Mouse (Mus musculus) G1E (cell line): ENCODE data around the gene Fggy. TPM values are rescaled to one million over a fixed set of nuclear protein-coding genes. Genes with fewer than 3 reads are reported as not detected.

Experiments used
- ATAC-seq: 2 replicates; pipeline ENCODE4 v1.8.0; 2016; ENCODE audit warnings: mild to moderate bottlenecking; ENCODE audit not compliant: insufficient number of reproducible peaks, poor library complexity, low FRiP score, severe bottlenecking; ENCODE audit errors: extremely low read depth
- DNase-seq: peaks from one replicate; pipeline ENCODE4 v3.0.0; 2012; ENCODE audit warnings: low spot score
- H3K27me3 ChIP-seq: 2 replicates; pipeline ENCODE4 v1.6.1; 2012; ENCODE audit warnings: mild to moderate bottlenecking, low read length, inconsistent platforms; ENCODE audit not compliant: insufficient read depth
- H3K36me3 ChIP-seq: replicated peaks from 2 replicates; pipeline ENCODE3; 2012; ENCODE audit warnings: mild to moderate bottlenecking, inconsistent platforms
- H3K4me1 ChIP-seq: 2 replicates; pipeline ENCODE4 v1.6.1; 2012; ENCODE audit warnings: low read depth, low read length, inconsistent platforms, mixed read lengths; ENCODE audit not compliant: insufficient read depth
- H3K4me3 ChIP-seq: 2 replicates; pipeline ENCODE4 v1.5.1; 2012; ENCODE audit warnings: low read depth, mild to moderate bottlenecking, inconsistent platforms, low read length, moderate library complexity, mixed read lengths
- H3K9me3 ChIP-seq: replicated peaks from 2 replicates; pipeline ENCODE4 v1.6.1; 2012; ENCODE audit warnings: inconsistent platforms
- CTCF ChIP-seq: IDR thresholded peaks from 2 replicates; pipeline ENCODE4 v1.5.1; 2012; ENCODE audit warnings: low read depth, low read length, inconsistent platforms, mixed read lengths
- GATA1 ChIP-seq: IDR thresholded peaks from 2 replicates; pipeline ENCODE4 v1.6.1; 2012; ENCODE audit warnings: borderline replicate concordance, low read length, inconsistent platforms, mixed read lengths
- GATA2 ChIP-seq: IDR thresholded peaks from 2 replicates; pipeline ENCODE4 v1.6.1; 2012; ENCODE audit warnings: low read depth, low read length, inconsistent platforms, borderline replicate concordance
- POLR2AphosphoS5 ChIP-seq: IDR thresholded peaks from 2 replicates; pipeline ENCODE4 v1.6.1; 2012; ENCODE audit warnings: low read depth, low read length, inconsistent platforms; ENCODE audit not compliant: insufficient replicate concordance
- TAL1 ChIP-seq: conservative IDR thresholded peaks from 2 replicates; pipeline ENCODE4 v1.6.1; 2012; ENCODE audit warnings: low read depth, low read length, inconsistent platforms, mixed read lengths
- polyA plus RNA-seq: library from polyadenylated mRNA; stranded (reverse); fragments of >175 nt; gene quantifications from 2 replicates; pipeline ENCODE4 v1.2.3, GENCODE M21; 2012
- total RNA-seq, 2 experiments: library from RNA; stranded (forward) in 1 of 2; stranded (reverse) in 1 of 2; fragments of 200-1000 nt in 1 of 2; fragments of >200 nt in 1 of 2; fragmentation: Nextera tagmentation in 1 of 2; gene quantifications; 2 replicates each; pipeline ENCODE4 v1.2.3; 2014 to 2017

The Fggy gene
- total and polyA plus RNA-seq, 3 experiments: not detected

GRCm38 (mm10) chr4:95847664-95848063 lies 290.4 kb downstream of the Fggy start:
- Histone ChIP-seq H3K36me3 (no peaks in the 10 kb centered on the region), H3K4me1 (no peaks in the 10 kb centered on the region), H3K27me3 (no peaks in the 10 kb centered on the region), H3K9me3 (peaks cover 3% of the 10 kb centered on the region; the same call in 1 of the 2 replicates), H3K4me3 (no peak overlapping the region)
- ATAC-seq: no peak
- TF ChIP-seq TAL1 (no peak), GATA1 (no peak), CTCF (no peak), GATA2 (no peak), POLR2AphosphoS5 (no peak)
- DNase-seq: no peak

GRCm38 (mm10) chr4:95849497-95849896 lies 292.2 kb downstream of the Fggy start:
- TF ChIP-seq TAL1 (no peak), POLR2AphosphoS5 (no peak), GATA2 (no peak), GATA1 (no peak), CTCF (no peak)

GRCm38 (mm10) chr4:95850044-95850739 lies 292.9 kb downstream of the Fggy start:
- Histone ChIP-seq H3K4me3 (no peak overlapping the region), H3K27me3 (no peaks in the 10 kb centered on the region), H3K4me1 (no peaks in the 10 kb centered on the region), H3K9me3 (peaks cover 3% of the 10 kb centered on the region; the same call in 1 of the 2 replicates), H3K36me3 (no peaks in the 10 kb centered on the region)
- DNase-seq (no peak), ATAC-seq (no peak)
- TF ChIP-seq CTCF (no peak), GATA2 (no peak)

More at GRCm38 (mm10) chr4:95849497-95849896, 292.2 kb downstream of the Fggy start:
- Histone ChIP-seq H3K4me3 (no peak overlapping the region), H3K27me3 (no peaks in the 10 kb centered on the region), H3K36me3 (no peaks in the 10 kb centered on the region), H3K9me3 (peaks cover 3% of the 10 kb centered on the region; the same call in 1 of the 2 replicates), H3K4me1 (no peaks in the 10 kb centered on the region)
- ATAC-seq: no peak
- DNase-seq: no peak

GRCm38 (mm10) chr4:95852257-95852656 lies 294.9 kb downstream of the Fggy start:
- TF ChIP-seq GATA1: no peak
- TF ChIP-seq POLR2AphosphoS5: no peak
- TF ChIP-seq TAL1: no peak
- no peak for TF ChIP-seq CTCF
- no peak for TF ChIP-seq GATA2
- H3K36me3 ChIP-seq: no peaks in the 10 kb centered on the region
- H3K9me3 ChIP-seq: 0 out of 2 replicates have a peak, but pooled peaks cover 3% of the 10 kb centered on the region
- no peak for DNase-seq
- no peaks in the 10 kb centered on the region for H3K27me3 ChIP-seq
- no peak for ATAC-seq
- H3K4me3 ChIP-seq: no peak overlapping the region
- no peaks in the 10 kb centered on the region for H3K4me1 ChIP-seq

- no peaks in the 10 kb centered on the region for H3K36me3 ChIP-seq
- H3K4me3 ChIP-seq: no peak overlapping the region
- H3K4me1 ChIP-seq: no peaks in the 10 kb centered on the region
- H3K27me3 ChIP-seq: no peaks in the 10 kb centered on the region
- TF ChIP-seq TAL1 (no peak), CTCF (no peak)
- H3K9me3 ChIP-seq: no peaks in the 10 kb centered on the region
- ATAC-seq (no peak), DNase-seq (no peak)
Observed at GRCm38 (mm10) chr4:95856008-95856407, 298.7 kb downstream of the Fggy start.

- ATAC-seq (no peak), DNase-seq (no peak)
- H3K4me1 ChIP-seq: no peaks in the 10 kb centered on the region
Observed at GRCm38 (mm10) chr4:95860601-95861000, 303.3 kb downstream of the Fggy start.

More at GRCm38 (mm10) chr4:95860601-95861000, 303.3 kb downstream of the Fggy start:
- Histone ChIP-seq H3K27me3 (no peaks in the 10 kb centered on the region), H3K4me3 (no peak overlapping the region), H3K9me3 (no peaks in the 10 kb centered on the region), H3K36me3 (no peaks in the 10 kb centered on the region)
- TF ChIP-seq GATA2: no peak
- no peak for TF ChIP-seq CTCF
- no peak for TF ChIP-seq TAL1
- no peak for TF ChIP-seq GATA1
- TF ChIP-seq POLR2AphosphoS5: no peak
